Mouse (Mus musculus) urinary bladder, postnatal 14 days (tissue): Measurements from ENCODE around the gene Fam222b.
A peak's percentile ranks its signal among the peaks of the same experiment; 100 is the strongest.
"Not testable (repeated sequence)": the region's sequence is repeated elsewhere in the genome, so short reads cannot be mapped to it uniquely, and the experiment has no call there.

Experiments used
- DNase-seq: peaks from one replicate; pipeline ENCODE4 v3.0.0; 2021; ENCODE audit warnings: low spot score

Gene Fam222b

GRCm38 (mm10) chr11:78094504-78095143, at the start of gene Fam222b:
Fam222b (plus strand) TSS chr11:78094660.
- DNase-seq, result peak; percentile 93

GRCm38 (mm10) chr11:78044758-78045251, 49.7 kb upstream of the Fam222b start:
- DNase-seq, result peak; percentile 69

GRCm38 (mm10) chr11:78048637-78049036, 45.8 kb upstream of the Fam222b start:
- not testable (repeated sequence) for DNase-seq

GRCm38 (mm10) chr11:78053078-78053477, 41.4 kb upstream of the Fam222b start:
- no peak for DNase-seq

GRCm38 (mm10) chr11:78056946-78057345, 37.5 kb upstream of the Fam222b start:
- DNase-seq, result no peak

GRCm38 (mm10) chr11:78059833-78060757, 34.4 kb upstream of the Fam222b start:
- DNase-seq, result peak; percentile 75

- DNase-seq, result no peak
Observed at GRCm38 (mm10) chr11:78062563-78062962, 31.9 kb upstream of the Fam222b start.

- no peak for DNase-seq
Observed at GRCm38 (mm10) chr11:78065906-78066305, 28.6 kb upstream of the Fam222b start.

GRCm38 (mm10) chr11:78066641-78067040, 27.8 kb upstream of the Fam222b start:
- no peak for DNase-seq

GRCm38 (mm10) chr11:78067566-78067965, 26.9 kb upstream of the Fam222b start:
- no peak for DNase-seq

GRCm38 (mm10) chr11:78069130-78069529, 25.3 kb upstream of the Fam222b start:
- DNase-seq, result no peak

GRCm38 (mm10) chr11:78069646-78070045, 24.8 kb upstream of the Fam222b start:
- no peak for DNase-seq

GRCm38 (mm10) chr11:78071938-78072337, 22.5 kb upstream of the Fam222b start:
- no peak for DNase-seq

GRCm38 (mm10) chr11:78072425-78073130, 21.9 kb upstream of the Fam222b start:
- DNase-seq, result no peak

- DNase-seq, result no peak
Observed at GRCm38 (mm10) chr11:78073577-78074276, 20.7 kb upstream of the Fam222b start.

GRCm38 (mm10) chr11:78074277-78074652, 20.2 kb upstream of the Fam222b start:
- no peak for DNase-seq

GRCm38 (mm10) chr11:78074666-78075065, 19.8 kb upstream of the Fam222b start:
- DNase-seq, result no peak

GRCm38 (mm10) chr11:78079961-78080921, 14.2 kb upstream of the Fam222b start, which contains the start of gene Eral1:
Eral1 (minus strand) TSS chr11:78080383.
- peak; percentile 79 for DNase-seq

- no peak for DNase-seq
Observed at GRCm38 (mm10) chr11:78083595-78083994, 10.9 kb upstream of the Fam222b start.

- no peak for DNase-seq
Observed at GRCm38 (mm10) chr11:78086925-78087479, 7.5 kb upstream of the Fam222b start.
